Mouse (Mus musculus) heart, adult 11 months (tissue): ENCODE results near the gene Olfr970.
"Not testable (repeated sequence)": the region's sequence is repeated elsewhere in the genome, so short reads cannot be mapped to it uniquely, and the experiment has no call there.

Experiments
- DNase-seq: peaks from one replicate; pipeline ENCODE4 v3.0.0; 2022

Gene Olfr970

GRCm38 (mm10) chr9:39808560-39808959 is at the start of gene Olfr970:
Gene Olfr970, plus strand, starts transcription at chr9:39808860.
- DNase-seq: no peak

- no peak for DNase-seq
Measured at GRCm38 (mm10) chr9:39783153-39783552, 25.5 kb upstream of the Olfr970 start, which contains the start of gene Olfr968. Gene Olfr968, minus strand, starts transcription at chr9:39783253.

GRCm38 (mm10) chr9:39790558-39790957 is 18.1 kb upstream of the Olfr970 start, which contains the start of gene Olfr969:
Gene Olfr969, plus strand, starts transcription at chr9:39790945.
- no peak for DNase-seq

DNA sequence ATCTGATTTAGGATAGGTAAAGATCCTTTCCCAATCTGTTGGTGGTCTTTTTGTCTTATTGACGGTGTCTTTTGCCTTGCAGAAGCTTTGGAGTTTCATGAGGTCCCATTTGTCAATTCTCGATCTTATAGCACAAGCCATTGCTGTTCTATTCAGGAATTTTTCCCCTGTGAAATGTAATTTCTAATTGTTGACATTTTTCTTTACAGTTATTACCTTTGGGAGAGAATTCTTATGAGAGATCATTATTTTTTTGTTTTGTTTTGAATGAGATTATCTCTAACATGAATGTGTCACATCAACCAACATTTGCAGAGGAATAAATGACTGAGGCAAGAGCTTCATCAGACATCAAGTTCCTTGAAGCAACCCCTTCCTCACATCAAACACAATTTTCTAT is 27.9 kb downstream of the Olfr970 start, which contains the start of gene Olfr971:
Gene Olfr971, plus strand, starts transcription at position 301 of the 400 bp plus-strand sequence.
- DNase-seq: not testable (repeated sequence)

GRCm38 (mm10) chr9:39866122-39866521 is 57.5 kb downstream of the Olfr970 start, which contains the start of gene Olfr972:
Gene Olfr972, plus strand, starts transcription at chr9:39866422.
- DNase-seq: no peak
